8 mouse cellular contexts compared by ENCODE assay signal in genomic region chr5:38091046-38091965, GRCm38 (mm10). TPM values are rescaled to one million over a fixed set of nuclear protein-coding genes. Genes with fewer than 3 reads are reported as not detected.
DNase-seq lines count a peak whose midpoint lies in the region; ATAC-seq lines count a peak whose summit lies in the region.

No protein-coding gene starts in this region.

- ATAC-seq in forebrain, embryonic 13.5 days, result peak; percentile 70
- ATAC-seq in forebrain, embryonic 11.5 days (replicated peaks; ENCODE audit: low FRiP score), result no peak

- no peak overlapping the region for H3K27ac ChIP-seq in forebrain, embryonic 13.5 days
- no peak overlapping the region for H3K27ac ChIP-seq in forebrain, embryonic 11.5 days (ENCODE audit: low read depth, low read length)
- H3K27ac ChIP-seq in heart, embryonic 10.5 days, result no peak overlapping the region

- H3K4me1 ChIP-seq in forebrain, embryonic 13.5 days, result peaks cover 9% of the 10 kb centered on the region; the same call in 1 of the 2 replicates
- 0 out of 2 replicates have a peak, but pooled peaks cover 2% of the 10 kb centered on the region for H3K4me1 ChIP-seq in forebrain, embryonic 11.5 days (replicated peaks; ENCODE audit: control insufficient read depth, insufficient read depth, low read length)
- H3K4me1 ChIP-seq in heart, embryonic 10.5 days, result no peaks in the 10 kb centered on the region

- no peak overlapping the region for H3K9ac ChIP-seq in forebrain, embryonic 13.5 days
- H3K9ac ChIP-seq in forebrain, embryonic 11.5 days (ENCODE audit: low read length), result no peak overlapping the region

- no peak overlapping the region for H3K4me3 ChIP-seq in forebrain, embryonic 13.5 days
- no peak overlapping the region for H3K4me3 ChIP-seq in forebrain, embryonic 11.5 days (ENCODE audit: low read depth, low read length)
- H3K4me3 ChIP-seq in heart, embryonic 10.5 days, result no peak overlapping the region

- no peaks in the 10 kb centered on the region for H3K9me3 ChIP-seq in forebrain, embryonic 13.5 days (replicated peaks)
- H3K9me3 ChIP-seq in forebrain, embryonic 11.5 days (ENCODE audit: control insufficient read depth, low read length), result no peaks in the 10 kb centered on the region
- H3K9me3 ChIP-seq in heart, embryonic 10.5 days, result no peaks in the 10 kb centered on the region

- 75% methylated on average over 8 of the region's 8 CpGs for WGBS in forebrain, embryonic 13.5 days
- 78% methylated on average over 8 of the region's 8 CpGs for WGBS in forebrain, embryonic 11.5 days
- 72% methylated on average over 8 of the region's 8 CpGs for WGBS in heart, embryonic 10.5 days

- no peak overlapping the region for H3K4me2 ChIP-seq in forebrain, embryonic 13.5 days
- H3K4me2 ChIP-seq in forebrain, embryonic 11.5 days (ENCODE audit: low read depth, low read length, severe bottlenecking), result no peak overlapping the region

- no peaks in the 10 kb centered on the region for H3K27me3 ChIP-seq in forebrain, embryonic 13.5 days
- H3K27me3 ChIP-seq in forebrain, embryonic 11.5 days (ENCODE audit: control insufficient read depth, insufficient read depth, low read length), result no peaks in the 10 kb centered on the region
- no peaks in the 10 kb centered on the region for H3K27me3 ChIP-seq in heart, embryonic 10.5 days (ENCODE audit: insufficient read depth, poor library complexity, severe bottlenecking)

- no peak for DNase-seq in forebrain, embryonic 11.5 days (ENCODE audit: low spot score)
- DNase-seq in ovary, postnatal 14 days (ENCODE audit: low spot score), result peak; percentile 49
- DNase-seq in ovary, postnatal 36 days (ENCODE audit: low spot score), result no peak
- DNase-seq in brain, embryonic 18.5 days (ENCODE audit: low read depth, low spot score), result peak; percentile 32
- peak; percentile 61 for DNase-seq in heart, embryonic 10.5 days (ENCODE audit: low spot score)
- peak; percentile 44 for DNase-seq in lung, postnatal 14 days
- DNase-seq in spleen, adult 12 weeks (ENCODE audit: low spot score), result no peak

- H3K36me3 ChIP-seq in forebrain, embryonic 13.5 days (ENCODE audit: poor library complexity, severe bottlenecking), result no peaks in the 10 kb centered on the region
- no peaks in the 10 kb centered on the region for H3K36me3 ChIP-seq in forebrain, embryonic 11.5 days (ENCODE audit: control insufficient read depth, insufficient read depth, low read length)
- H3K36me3 ChIP-seq in heart, embryonic 10.5 days, result no peaks in the 10 kb centered on the region

RNA-seq across cellular contexts. Expression of gene Stx18, which starts 52.8 kb away (rescaled TPM):
- 34.4 and 36.8 TPM in 2 replicates for polyA plus RNA-seq in forebrain, embryonic 13.5 days (2015; fragmentation: Nextera tagmentation; extraction: Ambion mirVana)
- 47.8 and 53.5 TPM in 2 replicates for polyA plus RNA-seq in forebrain, embryonic 11.5 days (2014; fragmentation: Nextera tagmentation; extraction: Ambion mirVana)
- polyA plus RNA-seq in heart, embryonic 10.5 days (2016; fragmentation: Nextera tagmentation; extraction: Ambion mirVana), result 37.2 and 43.0 TPM in 2 replicates

Comparison
In these comparisons a context has a peak if more than half of its experiments do, and no peak if none do; other contexts are left out.
1. DNase-seq: peak in ovary, postnatal 14 days (single experiment), brain, embryonic 18.5 days (single experiment), heart, embryonic 10.5 days (single experiment) and lung, postnatal 14 days (single experiment); none in forebrain, embryonic 11.5 days (single experiment), ovary, postnatal 36 days (single experiment) and spleen, adult 12 weeks (single experiment).